Mouse (Mus musculus): ENCODE data around the gene Sorl1. TPM values are rescaled to one million over a fixed set of nuclear protein-coding genes. Genes with fewer than 3 reads are reported as not detected.

Gene Sorl1
- polyA plus RNA-seq, 1 experiment from 2014 or later = 5.8 TPM

GRCm38 (mm10) chr9:42039000-42039992 is 84.8 kb downstream of the Sorl1 start:
- H3K27ac ChIP-seq (replicated peaks) = 0 out of 2 replicates have a peak overlapping the region, but pooled peaks have one; percentile 11
- no peak overlapping the region for H3K4me3 ChIP-seq
- H3K27me3 ChIP-seq = peaks cover 6% of the 10 kb centered on the region; the same call in 1 of the 2 replicates
- peaks cover 5% of the 10 kb centered on the region; the same call in 1 of the 2 replicates for H3K4me1 ChIP-seq
- 70% methylated on average over 18 of the region's 18 CpGs for WGBS
- H3K9me3 ChIP-seq = no peaks in the 10 kb centered on the region
- H3K9ac ChIP-seq (replicated peaks) = no peak overlapping the region
- H3K4me2 ChIP-seq (replicated peaks) = no peak overlapping the region
- ATAC-seq (ENCODE audit: low FRiP score, low read depth) = no peak
- H3K36me3 ChIP-seq = no peaks in the 10 kb centered on the region

DNA sequence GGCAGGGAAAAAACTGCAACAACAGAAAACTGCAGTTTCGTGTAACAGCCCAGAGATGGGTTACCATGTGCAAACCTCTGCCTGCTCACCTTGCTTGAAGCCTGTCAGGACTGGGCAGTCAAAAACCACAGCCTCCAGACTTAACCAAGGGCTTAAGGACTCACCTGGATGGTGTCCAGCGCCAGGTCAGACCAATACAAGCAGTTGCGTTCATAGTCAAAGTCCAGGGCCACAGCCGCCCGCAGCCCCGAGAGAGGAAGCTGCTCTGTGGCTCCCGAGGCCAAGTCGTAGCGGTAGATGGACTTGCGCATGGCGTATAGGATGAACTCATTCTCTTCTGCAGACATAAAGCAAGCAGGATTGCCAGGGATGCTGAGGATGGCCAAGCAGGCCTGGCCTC is 87.2 kb downstream of the Sorl1 start:
- H3K27ac ChIP-seq (replicated peaks) = no peak overlapping the region
- no peak for ATAC-seq (ENCODE audit: low FRiP score, low read depth)
- H3K4me2 ChIP-seq (replicated peaks) = no peak overlapping the region
- 94% methylated on average over 11 of the region's 11 CpGs for WGBS
- H3K9ac ChIP-seq (replicated peaks) = no peak overlapping the region
- no peaks in the 10 kb centered on the region for H3K36me3 ChIP-seq
- no peaks in the 10 kb centered on the region for H3K9me3 ChIP-seq
- peaks cover 5% of the 10 kb centered on the region; the same call in 1 of the 2 replicates for H3K4me1 ChIP-seq
- H3K4me3 ChIP-seq = no peak overlapping the region
- peaks cover 7% of the 10 kb centered on the region; the same call in 1 of the 2 replicates for H3K27me3 ChIP-seq

- H3K9ac ChIP-seq (replicated peaks) = no peak overlapping the region
- whole genome bisulfite sequencing = 81% methylated on average over 5 of the region's 5 CpGs
- H3K27ac ChIP-seq (replicated peaks) = no peak overlapping the region
- no peak overlapping the region for H3K4me2 ChIP-seq (replicated peaks)
- no peak overlapping the region for H3K4me3 ChIP-seq
- no peaks in the 10 kb centered on the region for H3K36me3 ChIP-seq
- H3K9me3 ChIP-seq = no peaks in the 10 kb centered on the region
- ATAC-seq (ENCODE audit: low FRiP score, low read depth) = no peak
- H3K27me3 ChIP-seq = peaks cover 7% of the 10 kb centered on the region; the same call in 1 of the 2 replicates
- peaks cover 5% of the 10 kb centered on the region; the same call in 1 of the 2 replicates for H3K4me1 ChIP-seq
Observed at GRCm38 (mm10) chr9:42035995-42036394, 88.1 kb downstream of the Sorl1 start.

DNA sequence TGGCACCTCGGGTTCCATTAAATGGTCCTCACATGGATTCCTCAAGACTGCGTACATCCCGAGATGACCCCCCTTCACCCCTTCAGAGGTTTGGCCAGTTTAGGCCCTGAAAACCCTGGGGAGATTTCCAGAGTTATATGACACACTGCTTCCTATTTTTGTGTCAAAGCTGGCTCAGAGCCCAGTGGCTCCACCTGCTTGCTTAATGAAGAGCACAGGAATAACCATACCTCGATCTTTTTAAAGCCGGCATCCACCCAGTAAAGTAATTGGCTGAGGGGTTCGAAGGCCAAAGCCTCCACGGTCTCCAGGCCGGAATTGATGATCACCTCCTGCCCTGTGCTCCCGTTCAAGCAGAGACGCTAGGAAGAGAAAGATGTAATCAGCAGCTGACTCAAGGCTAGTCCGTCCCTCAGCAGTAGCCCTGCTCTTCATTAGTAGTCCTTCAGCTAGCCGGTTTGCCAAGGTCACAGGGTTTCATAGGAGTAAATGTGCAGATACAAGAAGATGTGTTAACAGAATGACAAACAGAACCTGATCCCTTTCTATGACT is 88.8 kb downstream of the Sorl1 start:
- Histone ChIP-seq H3K9ac (replicated peaks) (no peak overlapping the region), H3K4me2 (replicated peaks) (no peak overlapping the region), H3K36me3 (no peaks in the 10 kb centered on the region), H3K27ac (replicated peaks) (no peak overlapping the region), H3K27me3 (peaks cover 11% of the 10 kb centered on the region; the same call in 1 of the 2 replicates), H3K4me1 (peaks cover 5% of the 10 kb centered on the region; the same call in 1 of the 2 replicates), H3K9me3 (no peaks in the 10 kb centered on the region), H3K4me3 (no peak overlapping the region)
- no peak for ATAC-seq (ENCODE audit: low FRiP score, low read depth)
- 78% methylated on average over 12 of the region's 12 CpGs for WGBS

DNA sequence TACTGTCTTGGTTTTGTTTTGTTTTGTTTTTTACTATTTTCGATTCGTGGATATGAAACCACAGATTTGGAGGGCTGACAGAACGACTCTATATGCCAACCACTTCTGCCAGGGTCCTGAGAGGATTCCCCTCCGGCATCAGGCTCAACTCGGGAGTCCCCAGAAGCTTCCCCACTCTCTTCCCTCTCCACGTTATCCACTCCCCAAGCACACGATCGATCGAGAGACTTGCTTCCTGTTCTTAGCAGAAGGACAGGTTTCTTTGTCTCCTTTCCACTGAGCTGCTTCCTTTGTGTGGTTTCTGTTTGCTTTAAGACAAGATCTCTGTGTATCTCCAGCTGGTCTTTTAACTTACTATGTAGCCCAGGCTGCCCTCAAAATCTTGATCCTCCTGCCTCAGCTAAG is 90.0 kb downstream of the Sorl1 start:
- Histone ChIP-seq H3K9me3 (no peaks in the 10 kb centered on the region), H3K9ac (replicated peaks) (no peak overlapping the region), H3K27ac (replicated peaks) (no peak overlapping the region), H3K4me2 (replicated peaks) (no peak overlapping the region), H3K4me3 (no peak overlapping the region), H3K27me3 (peaks cover 11% of the 10 kb centered on the region; the same call in 1 of the 2 replicates), H3K4me1 (no peaks in the 10 kb centered on the region), H3K36me3 (no peaks in the 10 kb centered on the region)
- ATAC-seq (ENCODE audit: low FRiP score, low read depth) = no peak
- 66% methylated on average over 9 of the region's 9 CpGs for WGBS

DNA sequence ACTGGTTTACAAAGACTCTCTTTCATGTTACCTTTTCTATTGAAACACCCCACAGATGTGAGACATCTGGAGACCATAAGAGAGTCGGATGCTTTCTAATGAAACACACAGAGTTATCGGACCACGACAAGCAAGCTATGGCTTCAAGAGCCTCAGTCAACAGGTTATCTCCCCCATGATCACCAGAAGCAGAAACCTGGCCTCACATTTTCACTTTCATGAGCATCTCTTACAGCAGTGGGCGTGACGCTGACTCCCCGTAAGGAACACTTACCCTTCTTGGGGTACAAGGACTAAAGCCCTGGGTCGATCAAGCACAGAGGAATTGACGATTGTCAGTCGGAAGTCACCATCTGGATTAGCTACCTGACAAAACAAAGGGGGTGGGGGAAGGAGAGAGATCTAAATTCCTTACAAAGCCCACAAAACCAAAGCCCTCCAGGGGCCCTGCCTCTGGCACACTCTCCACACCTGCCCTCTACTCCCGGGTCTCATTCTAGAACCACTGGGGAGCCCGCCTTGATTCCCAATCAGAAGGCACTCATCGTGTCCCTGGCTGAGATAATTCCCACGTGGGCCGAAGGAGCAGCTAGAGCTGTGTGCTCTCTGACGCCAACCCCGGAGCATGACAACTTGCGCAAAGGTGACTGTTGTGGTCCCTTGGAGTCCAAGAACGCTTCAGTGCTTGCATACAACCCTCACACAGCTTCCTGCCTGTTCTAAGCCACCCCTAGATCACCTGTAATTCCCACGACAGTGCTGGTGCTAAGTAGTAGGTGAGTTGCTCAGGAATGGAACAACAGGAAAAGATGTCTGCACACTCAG is 90.6 kb downstream of the Sorl1 start:
- Histone ChIP-seq H3K4me3 (no peak overlapping the region), H3K36me3 (no peaks in the 10 kb centered on the region), H3K4me1 (no peaks in the 10 kb centered on the region), H3K4me2 (replicated peaks) (no peak overlapping the region), H3K9me3 (no peaks in the 10 kb centered on the region), H3K27ac (replicated peaks) (no peak overlapping the region), H3K27me3 (peaks cover 11% of the 10 kb centered on the region; the same call in 1 of the 2 replicates), H3K9ac (replicated peaks) (no peak overlapping the region)
- 46% methylated on average over 19 of the region's 19 CpGs for WGBS
- no peak for ATAC-seq (ENCODE audit: low FRiP score, low read depth)

- no peak overlapping the region for H3K4me2 ChIP-seq (replicated peaks)
- no peaks in the 10 kb centered on the region for H3K36me3 ChIP-seq
- H3K9me3 ChIP-seq = no peaks in the 10 kb centered on the region
- no peak overlapping the region for H3K4me3 ChIP-seq
- H3K4me1 ChIP-seq = no peaks in the 10 kb centered on the region
- H3K27me3 ChIP-seq = peaks cover 15% of the 10 kb centered on the region; the same call in 1 of the 2 replicates
- 68% methylated on average over 9 of the region's 9 CpGs for WGBS
- no peak for ATAC-seq (ENCODE audit: low FRiP score, low read depth)
- H3K9ac ChIP-seq (replicated peaks) = no peak overlapping the region
- H3K27ac ChIP-seq (replicated peaks) = no peak overlapping the region
Observed at GRCm38 (mm10) chr9:42032419-42032818, 91.7 kb downstream of the Sorl1 start.

DNA sequence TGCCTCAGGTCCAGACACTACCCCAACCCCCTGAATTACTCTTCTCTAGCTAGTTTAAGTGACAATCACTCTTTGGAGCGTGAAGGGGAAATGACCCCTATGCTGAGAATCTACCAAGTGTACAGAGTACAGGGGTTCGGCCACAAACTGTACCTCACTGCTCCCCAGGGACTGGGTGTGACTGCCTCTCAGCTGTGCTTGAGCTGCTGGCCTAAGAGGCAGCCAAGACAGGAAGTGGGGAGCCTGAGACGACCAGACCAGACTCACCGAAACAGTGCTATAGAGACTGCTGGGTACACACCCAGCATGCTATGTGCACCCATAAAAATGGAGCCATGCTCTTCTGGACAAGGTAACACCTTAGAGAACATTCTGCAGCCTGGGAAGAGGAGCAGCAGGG is 95.3 kb downstream of the Sorl1 start:
- Histone ChIP-seq H3K27ac (replicated peaks) (no peak overlapping the region), H3K36me3 (no peaks in the 10 kb centered on the region), H3K4me3 (no peak overlapping the region), H3K4me1 (no peaks in the 10 kb centered on the region), H3K27me3 (peaks cover 19% of the 10 kb centered on the region), H3K4me2 (replicated peaks) (no peak overlapping the region), H3K9ac (replicated peaks) (no peak overlapping the region), H3K9me3 (no peaks in the 10 kb centered on the region)
- ATAC-seq (ENCODE audit: low FRiP score, low read depth) = no peak
- 87% methylated on average over 4 of the region's 4 CpGs for WGBS

GRCm38 (mm10) chr9:42024257-42024656 is 99.8 kb downstream of the Sorl1 start:
- no peak overlapping the region for H3K4me2 ChIP-seq (replicated peaks)
- H3K36me3 ChIP-seq = no peaks in the 10 kb centered on the region
- ATAC-seq (ENCODE audit: low FRiP score, low read depth) = no peak
- H3K4me3 ChIP-seq = no peak overlapping the region
- no peaks in the 10 kb centered on the region for H3K4me1 ChIP-seq
- H3K27ac ChIP-seq (replicated peaks) = no peak overlapping the region
- no peaks in the 10 kb centered on the region for H3K9me3 ChIP-seq
- no peak overlapping the region for H3K9ac ChIP-seq (replicated peaks)
- WGBS = 75% methylated on average over 9 of the region's 9 CpGs
- peaks cover 12% of the 10 kb centered on the region for H3K27me3 ChIP-seq

DNA sequence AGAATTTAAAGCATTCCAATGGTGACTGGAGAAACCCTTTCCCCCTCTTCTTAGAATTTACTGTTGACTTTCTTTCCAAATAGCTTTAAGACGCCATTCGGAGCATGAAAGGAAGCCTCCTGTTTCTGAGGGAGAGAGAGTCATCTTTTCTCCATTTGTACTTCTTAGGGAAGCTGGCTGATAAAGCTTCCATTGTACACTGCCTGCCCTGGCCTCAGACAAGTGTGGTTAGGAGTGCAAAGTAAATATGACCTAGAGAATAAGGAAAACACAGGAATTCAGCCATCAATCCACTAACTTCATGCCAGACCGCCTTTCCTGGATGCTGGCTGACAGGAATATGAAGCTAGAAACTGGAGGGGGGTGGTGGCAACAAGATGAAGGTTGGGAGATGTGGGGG is 100.7 kb downstream of the Sorl1 start:
- no peak overlapping the region for H3K27ac ChIP-seq (replicated peaks)
- 68% methylated on average over 3 of the region's 3 CpGs for WGBS
- no peak for ATAC-seq (ENCODE audit: low FRiP score, low read depth)

DNA sequence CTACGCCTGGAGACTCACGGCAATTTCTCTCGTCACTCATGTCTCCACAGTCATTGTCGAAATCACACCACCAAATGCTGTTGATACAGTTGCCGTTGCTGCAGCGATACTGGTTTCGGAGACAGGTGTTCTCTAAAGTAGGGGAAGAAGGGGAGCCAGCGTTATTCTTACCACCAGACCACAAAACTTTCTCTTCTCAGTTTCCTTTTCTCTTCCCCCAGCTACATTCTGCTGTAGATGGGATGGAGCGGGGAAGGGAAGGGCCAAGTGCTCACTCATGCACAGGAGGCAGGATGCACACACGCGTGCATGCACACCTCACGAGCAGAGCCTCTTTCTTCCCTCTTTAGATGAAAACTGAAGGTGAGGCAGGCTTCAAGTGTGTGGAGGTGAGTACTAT is 101.8 kb downstream of the Sorl1 start:
- no peak overlapping the region for H3K4me3 ChIP-seq
- no peak for ATAC-seq (ENCODE audit: low FRiP score, low read depth)
- 95% methylated on average over 12 of the region's 12 CpGs for WGBS
- H3K36me3 ChIP-seq = no peaks in the 10 kb centered on the region
- H3K4me2 ChIP-seq (replicated peaks) = no peak overlapping the region
- H3K27ac ChIP-seq (replicated peaks) = no peak overlapping the region
- peaks cover 8% of the 10 kb centered on the region; the same call in 1 of the 2 replicates for H3K27me3 ChIP-seq
- H3K9ac ChIP-seq (replicated peaks) = no peak overlapping the region
- no peaks in the 10 kb centered on the region for H3K4me1 ChIP-seq
- no peaks in the 10 kb centered on the region for H3K9me3 ChIP-seq

More for the DNA sequence above, 100.7 kb downstream of the Sorl1 start:
- peaks cover 12% of the 10 kb centered on the region for H3K27me3 ChIP-seq
- H3K4me1 ChIP-seq = no peaks in the 10 kb centered on the region
- no peak overlapping the region for H3K9ac ChIP-seq (replicated peaks)
- H3K36me3 ChIP-seq = no peaks in the 10 kb centered on the region
- no peak overlapping the region for H3K4me3 ChIP-seq
- no peaks in the 10 kb centered on the region for H3K9me3 ChIP-seq
- no peak overlapping the region for H3K4me2 ChIP-seq (replicated peaks)
